Comparison of ENCODE assay signal across 38 mouse cellular contexts in genomic region chr3:82022421-82022920, GRCm38 (mm10). TPM values are rescaled to one million over a fixed set of nuclear protein-coding genes. Genes with fewer than 3 reads are reported as not detected.
"Had no signal": no experiment of that assay in that cellular context is flagged by ENCODE, and none has a peak within 500 bp of the region (broad histone marks: within the 10 kb centered on the region; RNA-seq: fewer than 3 reads in every experiment).

No protein-coding gene starts in this region.

- H3K4me2 ChIP-seq: embryonic facial prominence, embryonic 12.5 days; embryonic facial prominence, embryonic 13.5 days; embryonic facial prominence, embryonic 15.5 days; forebrain, embryonic 12.5 days; forebrain, embryonic 13.5 days; forebrain, embryonic 15.5 days had no signal

- ATAC-seq: forebrain, embryonic 13.5 days; forebrain, embryonic 14.5 days; forebrain, embryonic 15.5 days; forebrain, embryonic 16.5 days; forebrain, postnatal 0 days had no signal

- H3K4me1 ChIP-seq: embryonic facial prominence, embryonic 10.5 days; embryonic facial prominence, embryonic 12.5 days; embryonic facial prominence, embryonic 13.5 days; embryonic facial prominence, embryonic 15.5 days; forebrain, embryonic 10.5 days; forebrain, embryonic 12.5 days; forebrain, embryonic 13.5 days; forebrain, embryonic 15.5 days had no signal

- H3K36me3 ChIP-seq: embryonic facial prominence, embryonic 10.5 days; embryonic facial prominence, embryonic 12.5 days; embryonic facial prominence, embryonic 13.5 days; embryonic facial prominence, embryonic 15.5 days; forebrain, embryonic 10.5 days; forebrain, embryonic 12.5 days; forebrain, embryonic 15.5 days had no signal

- H3K9me3 ChIP-seq: embryonic facial prominence, embryonic 10.5 days; embryonic facial prominence, embryonic 12.5 days; embryonic facial prominence, embryonic 13.5 days; embryonic facial prominence, embryonic 15.5 days; forebrain, embryonic 10.5 days; forebrain, embryonic 12.5 days; forebrain, embryonic 13.5 days; forebrain, embryonic 15.5 days had no signal

- H3K9ac ChIP-seq: embryonic facial prominence, embryonic 12.5 days; embryonic facial prominence, embryonic 13.5 days; embryonic facial prominence, embryonic 15.5 days; forebrain, embryonic 12.5 days; forebrain, embryonic 13.5 days; forebrain, embryonic 15.5 days; forebrain, postnatal 0 days had no signal

- H3K4me3 ChIP-seq: embryonic facial prominence, embryonic 10.5 days; embryonic facial prominence, embryonic 12.5 days; embryonic facial prominence, embryonic 13.5 days; embryonic facial prominence, embryonic 15.5 days; erythroblast, embryonic 14.5 days; forebrain, embryonic 10.5 days; forebrain, embryonic 12.5 days; forebrain, embryonic 13.5 days; forebrain, embryonic 15.5 days; gastrocnemius, adult 2 months had no signal

- DNase-seq: cerebellum, adult 18-20 months; cerebellum, adult 2 months; cerebellum, adult 8-10 months; cerebellum, adult 9-10 months; cerebellum, adult 9-11 months; cerebellum, postnatal 10 days; cerebellum, postnatal 14 days; cerebellum, postnatal 25 days; cerebellum, postnatal 36 days; embryo, embryonic 11 days; forebrain, postnatal 0 days; gastrocnemius, adult 2 months; gastrocnemius, postnatal 10 days; gastrocnemius, postnatal 14 days; gastrocnemius, postnatal 25 days; gastrocnemius, postnatal 36 days; heart, adult 11 months had no signal

- H3K27me3 ChIP-seq: embryonic facial prominence, embryonic 12.5 days; embryonic facial prominence, embryonic 13.5 days; embryonic facial prominence, embryonic 15.5 days; forebrain, embryonic 12.5 days; forebrain, embryonic 13.5 days; forebrain, embryonic 15.5 days had no signal

- H3K27ac ChIP-seq: embryonic facial prominence, embryonic 10.5 days; embryonic facial prominence, embryonic 12.5 days; embryonic facial prominence, embryonic 13.5 days; embryonic facial prominence, embryonic 15.5 days; forebrain, embryonic 10.5 days; forebrain, embryonic 12.5 days; forebrain, embryonic 13.5 days; forebrain, embryonic 15.5 days; gastrocnemius, adult 2 months had no signal

RNA-seq across cellular contexts. Expression of gene Asic5, which starts 40.4 kb away (rescaled TPM):
- total RNA-seq: common myeloid progenitor, adult 5-6 weeks; forebrain, postnatal 0 days; gastrocnemius, adult 18-20 months; gastrocnemius, adult 2 months; gastrocnemius, adult 8-10 months; gastrocnemius, postnatal 10 days; gastrocnemius, postnatal 14 days; gastrocnemius, postnatal 25 days; gastrocnemius, postnatal 36 days; gastrocnemius, postnatal 4 days; granulocyte monocyte progenitor cell, adult 5-6 weeks had no signal
- polyA plus RNA-seq: cerebellum, adult 2 months; cortical plate, adult 2 months; embryonic facial prominence, embryonic 10.5 days; embryonic facial prominence, embryonic 11.5 days; embryonic facial prominence, embryonic 12.5 days; embryonic facial prominence, embryonic 13.5 days; embryonic facial prominence, embryonic 14.5 days; embryonic facial prominence, embryonic 15.5 days; erythroblast, embryonic 14.5 days; forebrain, embryonic 10.5 days; forebrain, embryonic 11.5 days; forebrain, embryonic 12.5 days; forebrain, embryonic 13.5 days; forebrain, embryonic 14.5 days; forebrain, embryonic 15.5 days; forebrain, embryonic 16.5 days; forebrain, postnatal 0 days; frontal cortex, adult 2 months had no signal

RNA-seq across cellular contexts. Expression of gene Tdo2, which starts 46.5 kb away (rescaled TPM):
- total RNA-seq: common myeloid progenitor, adult 5-6 weeks; gastrocnemius, adult 2 months; gastrocnemius, postnatal 10 days; gastrocnemius, postnatal 14 days; gastrocnemius, postnatal 25 days; gastrocnemius, postnatal 36 days; granulocyte monocyte progenitor cell, adult 5-6 weeks had no signal
- polyA plus RNA-seq: embryonic facial prominence, embryonic 13.5 days; embryonic facial prominence, embryonic 14.5 days; erythroblast, embryonic 14.5 days; forebrain, embryonic 11.5 days had no signal

RNA-seq across cellular contexts. Expression of gene Gucy1b1, which starts 52.0 kb away (rescaled TPM):
- total RNA-seq: granulocyte monocyte progenitor cell, adult 5-6 weeks had no signal
- polyA plus RNA-seq: erythroblast, embryonic 14.5 days had no signal
